Mouse (Mus musculus) megakaryocyte, embryonic 14.5 days (primary cell): Measurements from ENCODE around the gene Luzp1.

ENCODE experiments used
- FLI1 ChIP-seq: IDR thresholded peaks from 2 replicates; pipeline ENCODE4 v1.6.1; 2012; ENCODE audit warnings: low read length, inconsistent platforms, mixed read lengths
- GATA1 ChIP-seq: IDR thresholded peaks from 3 replicates; pipeline ENCODE4 v1.6.1; 2012; ENCODE audit warnings: mixed read lengths, low read length, inconsistent platforms, borderline replicate concordance

DNA sequence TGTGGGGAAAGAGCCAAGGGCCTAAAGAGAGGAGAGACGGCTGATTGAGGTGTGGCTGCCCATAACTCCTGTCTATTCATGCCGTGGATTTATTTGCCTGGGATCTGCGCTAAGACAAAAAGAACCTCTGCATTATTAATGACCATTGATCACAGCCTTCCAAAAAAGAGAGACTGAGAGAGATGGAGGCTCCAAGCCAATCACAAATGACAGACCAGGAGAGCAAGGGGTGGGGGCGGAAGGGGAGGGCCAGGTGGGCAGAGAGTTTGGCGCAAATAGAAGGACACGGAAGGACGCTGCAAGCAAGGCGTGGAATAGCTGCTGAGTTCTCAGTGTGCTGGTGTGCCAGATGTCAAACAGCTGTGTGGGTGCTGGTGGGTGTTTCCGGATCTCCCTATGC, 46.3 kb upstream of the Luzp1 start, which contains the start of gene Htr1d:
- TF ChIP-seq FLI1 (no peak), GATA1 (no peak)
